Mouse (Mus musculus) liver, embryonic 14.5 days (tissue): Measurements from ENCODE around the gene Scn7a.

Experiments
- CTCF ChIP-seq: IDR thresholded peaks from 2 replicates; pipeline ENCODE4 v1.5.1; 2016; ENCODE audit warnings: antibody characterized with exemption, low read depth, control low read depth
- EP300 ChIP-seq: IDR thresholded peaks from 2 replicates; pipeline ENCODE4 v1.6.1; 2016; ENCODE audit warnings: antibody characterized with exemption, low read depth

GRCm38 (mm10) chr2:66632728-66633127 is 152.0 kb downstream of the Scn7a start:
- TF ChIP-seq CTCF (no peak), EP300 (no peak)
